Mouse (Mus musculus) thymus, adult 18-20 months (tissue): ENCODE results near the gene Glis2.

ENCODE experiments used
- DNase-seq, 2 experiments: peaks; one replicate each; pipeline ENCODE4 v3.0.0; 2022; ENCODE audit warnings: mixed read lengths in 2 of 2

The Glis2 gene

DNA sequence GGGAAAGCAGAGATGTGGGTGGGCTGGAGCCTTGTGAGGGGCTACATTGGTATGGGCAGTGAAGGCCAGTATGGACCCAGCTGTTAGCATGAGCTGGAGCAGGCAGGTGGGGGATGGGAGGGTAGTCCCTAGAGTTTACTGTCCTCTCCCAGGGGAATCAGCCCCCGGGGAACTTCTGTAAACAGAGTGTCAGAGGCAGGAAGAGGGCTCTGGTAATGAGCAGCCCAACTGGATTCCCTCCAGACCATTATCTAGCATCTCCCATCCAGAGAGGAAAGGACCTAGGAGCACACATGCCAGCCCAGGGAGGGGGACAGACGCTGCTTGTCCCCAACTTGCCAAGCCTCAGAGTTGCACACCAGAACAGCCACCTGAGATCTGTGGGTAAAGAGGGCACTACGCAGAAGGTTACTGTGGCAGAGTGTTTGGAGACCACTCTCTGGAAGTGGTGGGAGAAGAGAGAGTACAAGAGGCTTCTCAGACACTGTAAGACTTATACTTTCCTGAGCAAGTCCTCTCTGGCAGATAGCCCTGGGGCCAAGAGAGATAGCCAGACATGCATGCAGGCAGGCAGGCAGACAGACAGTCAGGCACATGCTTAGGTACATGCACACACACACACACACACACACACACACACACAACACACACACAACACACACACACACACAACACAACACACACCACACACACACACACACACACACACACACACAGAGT is 46.8 kb downstream of the Glis2 start:
- DNase-seq, result no peak

GRCm38 (mm10) chr16:4642190-4642589 is 47.7 kb downstream of the Glis2 start:
- no peak for DNase-seq

DNA sequence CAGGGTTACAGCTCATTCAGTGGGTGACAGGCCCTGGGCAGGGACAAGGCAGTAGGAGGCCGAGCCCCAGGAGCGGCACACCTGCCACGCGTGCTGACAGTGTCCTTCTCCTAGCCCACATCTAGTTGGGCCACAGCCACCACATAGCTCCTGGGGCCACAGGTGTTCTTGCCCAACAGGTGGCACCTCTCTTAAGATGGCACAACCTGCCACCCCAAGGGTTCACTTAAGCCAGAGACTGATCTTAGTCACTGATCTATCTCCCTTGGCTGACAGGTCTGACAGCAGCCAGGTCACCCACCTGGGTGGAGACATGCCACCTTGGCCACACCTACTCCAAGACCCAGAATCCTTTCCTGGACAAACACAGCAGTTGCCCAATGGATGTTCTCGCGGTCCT is 48.4 kb downstream of the Glis2 start:
- no peak for DNase-seq

GRCm38 (mm10) chr16:4643670-4644419 is 49.3 kb downstream of the Glis2 start:
- no peak for DNase-seq

GRCm38 (mm10) chr16:4645867-4646266 is 51.4 kb downstream of the Glis2 start:
- no peak for DNase-seq

DNA sequence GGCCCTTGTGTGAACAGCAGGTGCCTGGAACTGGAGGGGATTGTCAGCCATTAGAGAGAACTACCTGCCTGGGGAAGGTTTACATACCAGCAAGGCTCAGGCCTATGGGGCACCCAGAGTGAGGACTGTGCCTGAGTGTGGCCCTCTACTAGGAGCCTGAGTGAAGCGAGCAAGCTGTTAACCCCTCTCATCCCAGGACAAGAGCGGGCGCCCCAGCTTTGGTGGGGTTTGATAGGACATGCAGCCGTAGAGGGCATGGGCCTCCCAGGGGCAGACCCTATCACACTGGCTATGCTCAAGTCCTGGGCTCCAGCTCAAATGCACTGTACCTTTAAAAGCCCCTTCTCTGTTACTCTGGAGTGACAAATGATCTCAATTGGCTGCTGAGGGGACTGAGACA is 52.3 kb downstream of the Glis2 start:
- DNase-seq, result no peak

DNA sequence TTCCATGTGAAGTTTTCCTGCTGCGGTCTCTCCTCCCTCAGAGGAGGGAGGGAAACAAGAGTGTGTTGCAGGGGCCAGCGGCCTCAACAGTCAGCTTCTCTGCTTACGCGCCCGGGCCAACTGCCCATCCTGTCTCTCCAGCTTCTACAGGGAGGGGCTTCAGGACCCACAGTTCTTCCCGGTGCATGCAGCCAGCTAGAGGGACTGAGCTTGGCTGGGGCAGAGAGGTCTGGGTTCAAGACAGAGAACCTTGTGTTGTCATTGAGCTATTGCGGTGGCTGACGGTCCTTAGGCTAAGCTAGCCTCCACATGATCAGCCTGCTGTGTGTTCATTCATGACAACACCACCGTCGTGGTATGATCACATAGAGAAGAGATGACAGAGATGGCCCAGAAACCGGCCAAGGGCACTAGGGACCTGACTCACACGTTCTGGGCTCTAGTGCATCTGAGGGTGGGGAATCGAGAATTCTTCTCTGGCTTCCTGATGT is 53.2 kb downstream of the Glis2 start:
- no peak for DNase-seq

DNA sequence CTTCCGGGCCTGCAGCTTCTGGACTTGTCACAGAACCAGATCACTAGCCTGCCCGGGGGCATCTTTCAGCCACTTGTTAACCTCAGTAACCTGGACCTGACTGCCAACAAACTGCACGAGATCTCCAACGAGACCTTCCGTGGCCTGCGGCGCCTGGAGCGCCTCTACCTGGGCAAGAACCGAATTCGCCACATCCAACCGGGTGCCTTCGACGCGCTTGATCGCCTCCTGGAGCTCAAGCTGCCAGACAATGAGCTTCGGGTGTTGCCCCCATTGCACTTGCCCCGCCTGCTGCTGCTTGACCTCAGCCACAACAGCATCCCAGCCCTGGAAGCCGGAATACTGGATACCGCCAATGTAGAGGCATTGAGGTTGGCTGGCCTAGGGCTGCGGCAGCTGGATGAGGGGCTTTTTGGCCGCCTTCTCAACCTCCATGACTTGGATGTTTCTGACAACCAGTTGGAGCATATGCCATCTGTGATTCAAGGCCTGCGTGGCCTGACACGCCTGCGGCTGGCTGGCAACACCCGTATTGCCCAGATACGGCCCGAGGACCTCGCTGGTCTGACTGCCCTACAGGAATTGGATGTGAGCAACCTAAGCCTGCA is 54.0 kb downstream of the Glis2 start:
- DNase-seq, result no peak

- DNase-seq, result no peak
Measured at GRCm38 (mm10) chr16:4649211-4649610, 54.7 kb downstream of the Glis2 start.

DNA sequence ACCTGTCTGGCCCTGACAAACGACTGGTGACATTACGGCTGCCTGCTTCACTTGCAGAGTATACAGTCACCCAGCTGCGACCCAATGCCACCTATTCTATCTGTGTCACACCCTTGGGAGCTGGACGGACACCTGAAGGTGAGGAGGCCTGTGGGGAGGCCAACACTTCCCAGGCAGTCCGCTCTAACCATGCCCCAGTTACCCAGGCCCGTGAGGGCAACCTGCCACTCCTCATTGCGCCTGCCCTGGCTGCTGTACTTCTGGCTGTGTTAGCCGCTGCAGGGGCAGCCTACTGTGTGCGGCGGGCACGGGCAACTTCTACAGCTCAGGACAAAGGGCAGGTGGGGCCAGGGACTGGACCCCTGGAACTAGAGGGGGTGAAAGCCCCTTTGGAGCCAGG is 55.2 kb downstream of the Glis2 start:
- DNase-seq, result no peak

- no peak for DNase-seq
Measured at GRCm38 (mm10) chr16:4650161-4650560, 55.6 kb downstream of the Glis2 start.

DNA sequence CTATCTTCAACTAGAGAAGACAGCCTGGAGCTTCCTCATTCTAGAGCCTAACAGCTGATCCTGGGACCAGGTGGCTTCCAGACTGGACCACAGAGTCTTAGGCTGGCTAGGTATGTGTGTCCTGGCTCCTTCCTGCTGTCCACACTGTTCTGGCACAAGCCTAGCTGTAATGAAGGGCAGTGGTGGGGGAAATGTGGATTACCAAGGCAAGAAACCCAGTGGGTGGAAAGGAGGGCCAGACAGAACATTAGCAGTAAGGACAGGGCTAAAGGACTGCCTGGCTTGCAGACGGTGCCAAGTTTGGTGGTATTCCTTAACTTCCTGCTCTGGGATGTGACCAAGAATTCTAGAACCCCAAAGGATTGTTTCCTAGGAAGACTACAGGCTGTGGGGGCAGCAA is 56.6 kb downstream of the Glis2 start:
- no peak for DNase-seq

DNA sequence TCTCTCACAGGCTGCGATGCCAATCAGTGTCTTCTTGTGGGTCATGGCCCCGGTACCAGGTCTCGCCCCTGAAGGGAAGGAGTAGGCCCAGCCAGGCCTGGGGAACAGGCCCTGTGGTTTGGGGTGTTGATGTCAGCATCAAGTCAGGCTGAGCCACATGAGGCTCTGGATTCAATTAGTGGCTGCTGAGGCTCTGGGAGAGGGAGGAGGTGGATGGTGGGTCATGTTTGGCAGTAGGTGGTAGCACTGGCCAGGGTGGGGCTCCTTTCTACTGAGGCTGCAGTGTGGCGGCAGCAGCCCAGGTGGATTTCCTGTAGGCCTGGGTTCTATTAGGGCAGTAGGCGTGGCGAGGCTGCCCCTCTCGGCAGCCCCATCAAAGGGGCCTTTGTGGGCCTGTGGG is 57.1 kb downstream of the Glis2 start:
- DNase-seq, result no peak

GRCm38 (mm10) chr16:4652707-4653416 is 58.3 kb downstream of the Glis2 start:
- no peak for DNase-seq

GRCm38 (mm10) chr16:4654706-4655105 is 60.2 kb downstream of the Glis2 start:
- DNase-seq, result no peak

DNA sequence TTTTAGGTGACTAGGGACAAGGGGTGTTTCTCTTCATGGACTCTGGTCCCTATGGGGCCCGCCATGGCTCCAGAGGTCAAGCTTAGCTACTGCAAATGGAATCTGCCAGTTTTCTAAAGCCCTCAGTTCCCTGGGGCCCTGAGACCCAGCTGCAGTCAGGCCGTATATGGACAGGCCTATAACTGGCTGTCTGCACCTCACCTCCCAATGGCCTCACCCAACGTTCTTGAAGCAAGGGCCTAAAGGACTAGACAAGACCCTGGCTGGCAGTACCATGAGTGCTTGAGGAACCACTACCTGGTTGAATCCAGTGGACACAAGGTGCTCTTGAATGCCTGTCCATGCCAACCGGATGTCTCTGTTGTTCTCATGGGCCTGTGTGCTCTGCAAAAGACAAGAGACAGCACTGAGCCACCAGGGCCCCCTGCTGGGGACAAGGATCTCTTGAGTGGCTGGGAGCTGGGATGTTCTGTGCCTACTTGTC is 60.8 kb downstream of the Glis2 start:
- DNase-seq, result no peak

DNA sequence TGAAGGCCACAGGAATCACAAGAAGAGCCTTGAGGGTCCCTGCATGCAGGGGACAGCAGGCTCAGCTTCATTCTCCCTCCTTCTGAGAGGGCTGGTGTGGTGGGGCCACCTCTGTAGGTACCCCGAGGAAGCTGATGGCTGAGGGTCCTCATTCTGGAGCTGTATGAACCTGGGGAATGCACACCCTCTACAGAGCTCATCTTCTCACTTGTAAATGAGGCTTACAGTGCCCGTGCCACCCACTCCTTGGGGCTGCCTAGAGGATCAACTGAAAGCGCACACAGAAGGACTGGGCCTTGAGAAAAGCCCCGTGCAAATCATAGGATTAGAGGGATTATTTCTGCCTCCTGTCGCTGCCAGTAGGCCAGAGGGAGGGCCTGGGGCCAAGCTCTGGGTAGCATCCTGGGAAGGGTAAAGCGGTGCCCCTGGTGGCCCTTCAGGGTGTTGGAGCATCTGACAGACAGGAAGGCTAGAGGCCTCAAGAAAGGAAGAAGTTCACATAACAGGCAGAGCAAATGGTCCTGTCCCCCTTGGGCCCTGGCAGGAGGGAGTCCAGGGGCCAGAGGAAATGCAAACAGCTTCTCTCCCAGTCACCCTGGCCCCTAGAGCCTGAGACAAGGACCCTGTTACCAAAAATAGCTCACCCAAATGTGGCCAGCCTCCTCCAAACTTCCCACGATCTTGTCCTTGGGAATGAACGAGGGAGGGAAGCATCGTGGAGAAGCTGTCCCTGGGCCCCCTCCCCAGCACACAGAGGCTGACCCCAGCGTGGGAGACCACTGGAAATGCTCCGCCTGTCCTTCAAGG is 61.5 kb downstream of the Glis2 start:
- DNase-seq, result no peak

GRCm38 (mm10) chr16:4656571-4657081 is 62.1 kb downstream of the Glis2 start:
- DNase-seq, result no peak

DNA sequence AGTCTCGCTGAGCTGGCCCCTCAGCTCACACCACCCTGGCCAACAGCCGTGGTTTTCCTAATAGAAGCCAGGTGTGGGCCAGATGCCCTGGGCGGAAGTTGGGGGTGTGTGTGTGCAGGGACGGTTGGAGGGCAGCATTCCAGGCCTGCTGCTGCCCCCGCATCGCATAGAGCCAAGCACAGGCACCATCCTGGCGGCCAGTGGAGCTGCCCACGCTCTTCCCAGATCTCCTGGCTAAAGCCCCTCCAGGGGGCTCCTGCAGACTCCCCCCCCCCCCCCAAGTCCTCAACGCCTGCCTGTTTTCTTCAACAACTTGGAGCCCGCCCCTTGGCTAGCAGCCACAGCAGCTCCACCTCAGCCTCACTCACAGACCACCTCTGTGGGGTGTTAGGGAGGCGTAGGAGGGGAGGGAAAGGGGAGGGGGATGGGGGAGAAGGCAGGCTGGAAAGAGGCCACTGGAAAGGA is 64.3 kb downstream of the Glis2 start:
- DNase-seq, result no peak

DNA sequence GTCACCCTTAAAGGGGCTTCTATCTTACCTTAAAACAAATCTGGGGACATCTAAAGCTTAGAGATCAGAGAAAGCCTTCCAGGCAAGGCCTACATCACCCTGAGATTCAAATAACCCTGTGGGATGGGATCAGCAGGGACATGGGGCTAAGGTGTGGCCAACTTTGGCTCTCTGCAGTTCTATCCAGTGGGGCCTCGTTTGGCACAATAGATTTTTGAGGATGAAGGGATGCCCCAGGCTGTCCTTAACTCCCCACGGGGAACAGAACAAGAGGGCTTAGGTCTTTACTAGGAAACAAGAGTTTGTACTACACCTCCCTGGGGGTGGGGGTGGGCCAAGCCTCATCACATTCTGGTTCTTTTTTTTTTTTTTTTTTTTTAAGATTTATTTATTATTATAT is 64.8 kb downstream of the Glis2 start:
- no peak for DNase-seq

- no peak for DNase-seq
Measured at GRCm38 (mm10) chr16:4661605-4662004, 67.1 kb downstream of the Glis2 start.

DNA sequence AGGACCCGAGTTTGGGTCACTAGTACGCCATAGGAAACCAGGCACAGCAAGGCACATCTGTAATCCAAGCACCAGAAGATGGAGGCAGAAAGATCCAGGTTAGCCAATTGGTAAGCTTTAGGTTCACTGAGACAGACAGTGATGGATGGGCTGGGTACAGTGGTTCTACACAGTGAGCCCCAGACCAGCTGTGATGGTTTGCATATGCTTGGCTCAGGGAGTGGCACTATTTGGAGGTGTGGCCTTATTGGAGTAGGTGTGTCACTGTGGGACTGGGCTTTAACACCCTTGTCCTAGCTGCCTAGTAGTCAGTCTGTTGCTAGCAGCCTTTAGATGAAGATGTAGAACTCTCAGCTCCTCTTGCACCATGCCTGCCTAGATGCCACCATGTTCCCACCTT is 69.3 kb downstream of the Glis2 start:
- no peak for DNase-seq
